Mouse (Mus musculus) MEL (cell line): ENCODE data around the gene Erc2. TPM values are rescaled to one million over a fixed set of nuclear protein-coding genes. Genes with fewer than 3 reads are reported as not detected.

ENCODE experiments used
- DNase-seq: peaks from one replicate; pipeline ENCODE4 v3.0.0; 2011; ENCODE audit warnings: low read depth, low spot score
- H3K27ac ChIP-seq: 2 replicates; pipeline ENCODE4 v1.5.1; 2012; ENCODE audit warnings: low read depth, mild to moderate bottlenecking, control low read depth, low read length, moderate library complexity; ENCODE audit not compliant: control insufficient read depth
- H3K27me3 ChIP-seq, 2 experiments: fragments of 150-350 bp in 1 of 2; sonication (generic) in 1 of 2; 2 replicates each; pipeline ENCODE4 v1.6.1; 2012; ENCODE audit warnings: low read length in 2 of 2, mild to moderate bottlenecking in 2 of 2, improper control_type of control experiment in 1 of 2, moderate library complexity in 1 of 2; ENCODE audit not compliant: insufficient read depth in 2 of 2, control insufficient read depth in 1 of 2
- H3K36me3 ChIP-seq, 2 experiments: 2 replicates each; pipeline ENCODE4 v1.6.1; 2012 to 2014; ENCODE audit warnings: low read length in 2 of 2, improper control_type of control experiment in 1 of 2, inconsistent platforms in 1 of 2, mild to moderate bottlenecking in 1 of 2; ENCODE audit not compliant: insufficient read depth in 2 of 2, control insufficient read depth in 1 of 2
- H3K4me1 ChIP-seq, 2 experiments: fragments of 150-350 bp in 1 of 2; sonication (generic) in 1 of 2; 2 replicates each; pipeline ENCODE4 v1.6.1; 2012; ENCODE audit warnings: low read length in 2 of 2, improper control_type of control experiment in 1 of 2, mild to moderate bottlenecking in 1 of 2; ENCODE audit not compliant: insufficient read depth in 2 of 2, control insufficient read depth in 1 of 2
- H3K4me3 ChIP-seq, 2 experiments: fragments of 150-350 bp in 1 of 2; sonication (generic) in 1 of 2; 2 replicates each; pipeline ENCODE4 v1.5.1; 2012; ENCODE audit warnings: low read depth in 2 of 2, low read length in 2 of 2, mild to moderate bottlenecking in 2 of 2, moderate library complexity in 2 of 2, control low read depth in 1 of 2, improper control_type of control experiment in 1 of 2; ENCODE audit not compliant: control insufficient read depth in 1 of 2, insufficient read depth in 1 of 2
- H3K79me2 ChIP-seq: 2 replicates; pipeline ENCODE4 v1.6.1; 2012; ENCODE audit warnings: mild to moderate bottlenecking, low read length, moderate library complexity; ENCODE audit not compliant: control insufficient read depth, poor library complexity, insufficient read depth
- H3K9ac ChIP-seq: 2 replicates; pipeline ENCODE4 v1.6.1; 2012; ENCODE audit warnings: low read depth, mild to moderate bottlenecking, control low read depth, low read length, moderate library complexity; ENCODE audit not compliant: control insufficient read depth, poor library complexity, severe bottlenecking
- H3K9me3 ChIP-seq: fragments of 150-350 bp; sonication (generic); replicated peaks from 2 replicates; pipeline ENCODE4 v1.6.1; 2012; ENCODE audit warnings: mild to moderate bottlenecking, low read length, improper control_type of control experiment, moderate library complexity; ENCODE audit not compliant: insufficient read depth
- BHLHE40 ChIP-seq: IDR thresholded peaks from 2 replicates; pipeline ENCODE4 v1.6.1; 2012; ENCODE audit warnings: low read depth, mild to moderate bottlenecking, inconsistent platforms, low read length, improper control_type of control experiment, borderline replicate concordance
- E2F4 ChIP-seq: IDR thresholded peaks from 2 replicates; pipeline ENCODE4 v1.6.1; 2011; ENCODE audit warnings: low read depth, low read length, improper control_type of control experiment, borderline replicate concordance
- MAFK ChIP-seq: IDR thresholded peaks from 2 replicates; pipeline ENCODE4 v1.6.1; 2011; ENCODE audit warnings: low read depth, mild to moderate bottlenecking, low read length, improper control_type of control experiment, borderline replicate concordance
- MAX ChIP-seq: IDR thresholded peaks from 2 replicates; pipeline ENCODE4 v1.6.1; 2011; ENCODE audit warnings: low read length, improper control_type of control experiment
- MAZ ChIP-seq: IDR thresholded peaks from 2 replicates; pipeline ENCODE4 v1.6.1; 2012; ENCODE audit warnings: low read depth, mild to moderate bottlenecking, inconsistent platforms, low read length, improper control_type of control experiment
- MYB ChIP-seq: IDR thresholded peaks from 2 replicates; pipeline ENCODE4 v1.6.1; 2011; ENCODE audit warnings: mild to moderate bottlenecking, low read depth, low read length, improper control_type of control experiment
- MYC ChIP-seq: IDR thresholded peaks from 2 replicates; pipeline ENCODE4 v1.6.1; 2011; ENCODE audit warnings: low read depth, mild to moderate bottlenecking, low read length, improper control_type of control experiment, moderate library complexity
- NELFE ChIP-seq: IDR thresholded peaks from 2 replicates; pipeline ENCODE4 v1.6.1; 2011; ENCODE audit warnings: low read depth, low read length, improper control_type of control experiment
- NRF1 ChIP-seq: IDR thresholded peaks from 2 replicates; pipeline ENCODE4 v1.6.1; 2014; ENCODE audit warnings: low read depth, mild to moderate bottlenecking, inconsistent platforms, low read length, improper control_type of control experiment, moderate library complexity; ENCODE audit not compliant: poor library complexity, insufficient read depth, severe bottlenecking
- POLR2A ChIP-seq, 2 experiments: IDR thresholded peaks; 2 replicates each; pipeline ENCODE4 v1.6.1; 2011 to 2012; ENCODE audit warnings: low read length in 2 of 2, mild to moderate bottlenecking in 2 of 2, control low read depth in 1 of 2, improper control_type of control experiment in 1 of 2, low read depth in 1 of 2, moderate library complexity in 1 of 2; ENCODE audit not compliant: control insufficient read depth in 1 of 2, insufficient read depth in 1 of 2, poor library complexity in 1 of 2
- POLR2AphosphoS5 ChIP-seq: IDR thresholded peaks from 2 replicates; pipeline ENCODE4 v1.6.1; 2012; ENCODE audit warnings: low read depth, borderline replicate concordance, mild to moderate bottlenecking, inconsistent platforms, low read length, moderate library complexity, mixed read lengths
- RCOR1 ChIP-seq: IDR thresholded peaks from 2 replicates; pipeline ENCODE4 v1.6.1; 2012; ENCODE audit warnings: low read depth, mild to moderate bottlenecking, inconsistent platforms, low read length, improper control_type of control experiment
- SIN3A ChIP-seq: IDR thresholded peaks from 2 replicates; pipeline ENCODE4 v1.6.1; 2012; ENCODE audit warnings: low read length, improper control_type of control experiment, inconsistent platforms
- TAL1 ChIP-seq: IDR thresholded peaks from 2 replicates; pipeline ENCODE4 v1.6.1; 2012; ENCODE audit warnings: mild to moderate bottlenecking, inconsistent platforms, low read length, moderate library complexity, mixed read lengths
- USF1 ChIP-seq: IDR thresholded peaks from 2 replicates; pipeline ENCODE4 v1.6.1; 2014; ENCODE audit warnings: low read depth, mild to moderate bottlenecking, inconsistent platforms, low read length, improper control_type of control experiment, moderate library complexity
- USF2 ChIP-seq, 2 experiments: IDR thresholded peaks; 2 replicates each; pipeline ENCODE4 v1.6.1; 2011 to 2012; ENCODE audit warnings: improper control_type of control experiment in 2 of 2, low read length in 2 of 2, borderline replicate concordance in 1 of 2, inconsistent platforms in 1 of 2, low read depth in 1 of 2, mild to moderate bottlenecking in 1 of 2; ENCODE audit not compliant: insufficient read depth in 1 of 2
- ZC3H11A ChIP-seq: IDR thresholded peaks from 2 replicates; pipeline ENCODE4 v1.6.1; 2012; ENCODE audit warnings: low read depth, mild to moderate bottlenecking, inconsistent platforms, low read length, improper control_type of control experiment
- ZMIZ1 ChIP-seq: IDR thresholded peaks from 2 replicates; pipeline ENCODE4 v1.6.1; 2012; ENCODE audit warnings: low read depth, mild to moderate bottlenecking, inconsistent platforms, low read length, improper control_type of control experiment, moderate library complexity
- polyA plus RNA-seq, 2 experiments: library from polyadenylated mRNA; stranded (reverse) in 1 of 2; unstranded in 1 of 2; fragments of >175 nt in 1 of 2; fragments of >200 nt in 1 of 2; gene quantifications; 2 replicates each; pipeline versions ENCODE4 v1.2.1 to v1.2.4; 2012; ENCODE audit warnings: low replicate concordance in 2 of 2, low read depth in 1 of 2; ENCODE audit not compliant: insufficient read length in 2 of 2, insufficient read depth in 1 of 2, missing spikeins in 1 of 2
- total RNA-seq: library from RNA; depleted of rRNA; stranded (reverse); fragments of 300-350 nt; gene quantifications from 2 replicates; pipeline ENCODE4 v1.2.3, GENCODE M21; 2012

Erc2 gene
- total and polyA plus RNA-seq, 3 experiments: not detected

GRCm38 (mm10) chr14:27889650-27890049, 267.4 kb downstream of the Erc2 start:
- H3K9ac ChIP-seq: no peak overlapping the region
- no peaks in the 10 kb centered on the region for H3K79me2 ChIP-seq
- no peak overlapping the region for H3K4me3 ChIP-seq
- no peaks in the 10 kb centered on the region for H3K9me3 ChIP-seq
- H3K4me1 ChIP-seq: no peaks in the 10 kb centered on the region
- H3K36me3 ChIP-seq: no peaks in the 10 kb centered on the region
- no peak overlapping the region for H3K27ac ChIP-seq
- TF ChIP-seq NRF1 (no peak), MAFK (no peak), NELFE (no peak), ZC3H11A (no peak), MYB (no peak), MAZ (no peak), USF2 (IDR thresholded peaks at IDR 0.05; ENCODE audit: borderline replicate concordance in 1 of 2, insufficient read depth in 1 of 2, low read depth in 1 of 2, low read length in 2 of 2) (no peak), TAL1 (no peak), POLR2A (IDR thresholded peaks at IDR 0.05; ENCODE audit: control insufficient read depth in 1 of 2, insufficient read depth in 1 of 2, low read depth in 1 of 2, low read length in 2 of 2, poor library complexity in 1 of 2) (no peak), BHLHE40 (no peak), POLR2AphosphoS5 (no peak), SIN3A (no peak), ZMIZ1 (no peak), MYC (no peak), RCOR1 (no peak), USF1 (no peak), MAX (no peak), E2F4 (no peak)
- H3K27me3 ChIP-seq: no peaks in the 10 kb centered on the region
- DNase-seq: no peak

GRCm38 (mm10) chr14:27892416-27892815, 270.2 kb downstream of the Erc2 start:
- H3K9ac ChIP-seq: no peak overlapping the region

More at GRCm38 (mm10) chr14:27892416-27892815, 270.2 kb downstream of the Erc2 start:
- no peaks in the 10 kb centered on the region for H3K9me3 ChIP-seq
- TF ChIP-seq E2F4: no peak
- TF ChIP-seq BHLHE40: no peak
- no peak for TF ChIP-seq RCOR1
- no peaks in the 10 kb centered on the region for H3K79me2 ChIP-seq
- H3K36me3 ChIP-seq: no peaks in the 10 kb centered on the region
- DNase-seq: no peak
- H3K27me3 ChIP-seq: no peaks in the 10 kb centered on the region
- H3K27ac ChIP-seq: no peak overlapping the region
- no peaks in the 10 kb centered on the region for H3K4me1 ChIP-seq
- H3K4me3 ChIP-seq: no peak overlapping the region
